Mouse (Mus musculus) MEL (cell line): ENCODE results near the gene Gmppb.

Source experiments
- CTCF ChIP-seq, 3 experiments: IDR thresholded peaks in 2 of 3; conservative IDR thresholded peaks in 1 of 3; 2 replicates each; pipeline ENCODE4 v1.5.1; 2011 to 2012; ENCODE audit warnings: low read length in 3 of 3, low read depth in 2 of 3, mild to moderate bottlenecking in 2 of 3, improper control_type of control experiment in 1 of 3, inconsistent platforms in 1 of 3, mixed read lengths in 1 of 3, moderate library complexity in 1 of 3; ENCODE audit not compliant: control insufficient read depth in 1 of 3, insufficient read depth in 1 of 3, poor library complexity in 1 of 3, severe bottlenecking in 1 of 3
- MAFK ChIP-seq: IDR thresholded peaks from 2 replicates; pipeline ENCODE4 v1.6.1; 2011; ENCODE audit warnings: low read depth, mild to moderate bottlenecking, low read length, improper control_type of control experiment, borderline replicate concordance
- NELFE ChIP-seq: IDR thresholded peaks from 2 replicates; pipeline ENCODE4 v1.6.1; 2011; ENCODE audit warnings: low read depth, low read length, improper control_type of control experiment
- ZC3H11A ChIP-seq: IDR thresholded peaks from 2 replicates; pipeline ENCODE4 v1.6.1; 2012; ENCODE audit warnings: low read depth, mild to moderate bottlenecking, inconsistent platforms, low read length, improper control_type of control experiment

- no peak for TF ChIP-seq ZC3H11A
- no peak for TF ChIP-seq NELFE
- no peak for TF ChIP-seq CTCF (IDR thresholded peaks at IDR 0.05 in 2 of 3, conservative IDR thresholded peaks at IDR 0.05 in 1 of 3; ENCODE audit: control insufficient read depth in 1 of 3, insufficient read depth in 1 of 3, low read depth in 2 of 3, low read length in 3 of 3, poor library complexity in 1 of 3, severe bottlenecking in 1 of 3)
- no peak for TF ChIP-seq MAFK
Measured at GRCm38 (mm10) chr9:108090611-108091120, 41.6 kb downstream of the Gmppb start.
